Mouse (Mus musculus) A20 (cell line): ENCODE results near the gene Cbln1.

ENCODE experiments used
- DNase-seq: peaks from one replicate; pipeline ENCODE4 v3.0.0-alpha.2; 2011; ENCODE audit warnings: low read depth, low spot score

Cbln1 gene

GRCm38 (mm10) chr8:87472271-87473236 is at the start of gene Cbln1:
TSS of gene Cbln1 (minus strand) at chr8:87472609.
- DNase-seq, result no peak

DNA sequence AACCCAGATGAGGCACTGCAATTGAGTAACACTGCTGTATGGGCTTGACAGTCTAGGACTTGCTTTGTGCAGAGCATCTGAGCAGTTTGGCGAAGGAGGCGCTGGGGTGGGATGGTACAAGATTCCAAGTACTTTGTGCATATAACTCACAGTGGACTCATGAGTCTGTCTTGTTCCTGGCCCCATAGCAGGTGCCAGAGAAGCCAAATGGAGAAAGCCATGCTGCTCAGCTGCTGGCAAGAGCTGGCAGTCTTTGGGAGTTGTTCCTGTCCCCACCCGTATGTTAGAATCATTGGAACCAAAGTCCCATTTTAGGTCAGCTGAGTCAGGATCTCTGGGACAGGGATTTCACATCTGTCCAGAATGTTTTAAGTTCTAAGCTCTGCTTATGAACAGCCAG is 44.7 kb upstream of the Cbln1 start:
- no peak for DNase-seq

GRCm38 (mm10) chr8:87513796-87514195 is 41.4 kb upstream of the Cbln1 start:
- no peak for DNase-seq

DNA sequence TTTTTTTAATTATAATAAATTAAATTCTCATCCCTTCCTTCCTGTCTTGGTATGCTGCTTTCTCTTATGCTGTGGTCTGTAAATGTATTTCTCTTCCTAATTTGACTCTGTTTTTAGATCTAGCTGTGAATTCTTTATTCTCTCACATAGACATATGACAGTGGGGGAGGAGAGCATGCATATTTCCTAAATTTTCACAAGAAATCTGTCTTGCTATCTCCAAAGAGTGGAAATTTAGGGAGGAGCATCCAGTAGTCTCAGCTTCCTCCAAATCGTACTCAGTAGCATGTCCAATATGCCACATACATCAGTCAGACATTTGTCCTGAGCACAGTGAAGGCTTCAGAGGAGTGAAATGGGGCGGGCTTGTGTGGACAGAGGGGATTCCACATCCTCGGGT is 40.9 kb upstream of the Cbln1 start:
- no peak for DNase-seq

DNA sequence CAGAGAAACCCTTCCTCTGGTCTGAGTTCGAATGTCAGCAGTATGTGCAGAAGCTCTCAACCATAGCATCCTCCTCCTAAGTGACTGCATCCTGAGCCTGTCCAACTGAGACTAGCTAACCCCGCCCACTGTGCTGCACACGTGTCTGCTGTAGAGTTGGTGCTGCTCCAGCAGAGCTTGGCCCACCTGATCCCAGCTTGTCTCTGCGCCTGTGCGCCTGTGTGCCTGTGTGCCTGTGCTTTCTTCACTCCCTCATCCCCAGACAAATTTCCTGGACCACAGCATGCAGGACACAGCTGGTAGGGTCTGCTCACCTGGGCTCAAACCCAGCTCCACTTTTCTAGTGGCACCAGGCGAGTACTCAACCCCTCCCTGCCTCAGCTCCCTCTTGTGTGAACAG is 40.2 kb upstream of the Cbln1 start:
- no peak for DNase-seq

DNA sequence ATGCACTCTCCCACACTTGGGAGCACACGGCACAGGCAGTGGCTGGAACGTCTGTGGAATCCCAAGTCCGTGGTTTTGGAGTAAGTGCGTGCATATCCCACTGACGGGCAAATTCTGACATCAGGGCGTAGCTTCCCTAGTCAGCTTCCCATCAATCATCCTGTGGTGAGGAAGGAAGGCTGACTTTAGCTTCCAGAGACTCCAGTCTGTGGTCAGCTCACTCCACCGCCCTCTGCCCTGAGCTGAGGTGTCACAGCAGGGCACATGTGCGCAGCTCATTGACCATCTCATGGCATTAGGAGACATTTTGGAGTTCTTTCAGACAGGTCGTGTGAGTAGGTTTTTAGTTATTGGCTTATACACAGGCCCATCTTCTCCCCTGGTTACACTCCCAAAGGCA is 34.6 kb upstream of the Cbln1 start:
- DNase-seq, result no peak

GRCm38 (mm10) chr8:87504441-87504840 is 32.0 kb upstream of the Cbln1 start:
- no peak for DNase-seq

- DNase-seq, result no peak
Measured at GRCm38 (mm10) chr8:87502684-87503083, 30.3 kb upstream of the Cbln1 start.

GRCm38 (mm10) chr8:87497641-87498040 is 25.2 kb upstream of the Cbln1 start:
- DNase-seq, result no peak

DNA sequence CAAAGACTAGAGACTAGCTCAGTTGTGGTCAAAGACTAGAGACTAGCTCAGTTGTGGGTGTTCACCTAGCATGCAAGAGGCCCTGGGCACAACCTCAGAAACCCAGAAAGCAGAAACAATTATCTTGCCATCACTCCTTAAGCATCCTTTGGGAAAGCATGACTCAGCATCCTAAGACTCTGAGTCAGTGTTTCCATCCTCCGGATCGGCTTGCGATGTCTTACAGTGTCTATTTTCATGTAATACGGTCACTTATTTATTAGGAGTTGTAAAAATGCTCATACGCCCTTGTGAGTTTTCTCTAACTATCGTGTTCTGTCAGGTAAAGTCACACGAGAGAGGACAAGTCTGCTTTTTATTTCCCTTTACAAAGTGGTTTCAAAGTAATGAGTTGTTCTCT is 24.1 kb upstream of the Cbln1 start:
- DNase-seq, result no peak

DNA sequence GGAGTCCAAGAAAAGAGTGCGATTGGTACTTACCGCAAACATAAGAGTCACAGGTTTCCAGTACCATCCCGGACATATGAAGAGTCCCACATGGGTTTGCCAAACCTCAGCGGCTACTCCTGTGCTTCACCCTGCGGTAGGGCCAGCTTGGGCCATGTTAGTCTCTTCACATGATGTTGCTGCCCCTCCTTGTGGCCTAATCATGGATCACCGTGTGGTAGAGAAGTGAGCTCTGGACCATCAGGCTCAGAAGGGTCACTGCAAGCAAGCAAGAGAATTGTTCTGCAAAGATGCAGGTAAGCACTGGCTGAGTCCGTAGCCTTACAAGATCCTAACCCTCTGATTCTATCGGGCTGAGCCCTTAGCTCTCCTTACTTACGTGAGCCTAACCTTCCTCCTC is 22.5 kb upstream of the Cbln1 start:
- DNase-seq, result no peak

- DNase-seq, result no peak
Measured at GRCm38 (mm10) chr8:87489841-87490415, 17.5 kb upstream of the Cbln1 start.

DNA sequence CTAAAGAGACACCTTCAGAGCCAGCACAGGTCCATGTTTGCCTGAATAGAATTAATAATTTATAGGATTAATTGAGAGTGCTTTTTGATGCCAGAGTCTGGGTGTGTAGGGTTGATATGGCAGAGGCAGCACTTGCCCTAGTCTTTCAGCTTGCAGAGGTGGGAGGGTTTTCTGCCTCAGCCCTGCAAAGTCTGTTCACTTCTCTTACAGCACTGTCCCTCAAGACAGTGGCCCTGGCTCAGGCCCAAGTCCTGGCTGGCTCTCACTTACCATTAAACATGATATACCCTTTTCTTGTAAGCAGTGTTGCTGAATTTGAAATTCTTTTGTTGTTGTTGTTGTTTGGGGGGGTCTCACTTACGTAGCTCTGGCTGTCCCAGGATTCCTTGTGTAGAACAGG is 9.0 kb upstream of the Cbln1 start:
- DNase-seq, result no peak

DNA sequence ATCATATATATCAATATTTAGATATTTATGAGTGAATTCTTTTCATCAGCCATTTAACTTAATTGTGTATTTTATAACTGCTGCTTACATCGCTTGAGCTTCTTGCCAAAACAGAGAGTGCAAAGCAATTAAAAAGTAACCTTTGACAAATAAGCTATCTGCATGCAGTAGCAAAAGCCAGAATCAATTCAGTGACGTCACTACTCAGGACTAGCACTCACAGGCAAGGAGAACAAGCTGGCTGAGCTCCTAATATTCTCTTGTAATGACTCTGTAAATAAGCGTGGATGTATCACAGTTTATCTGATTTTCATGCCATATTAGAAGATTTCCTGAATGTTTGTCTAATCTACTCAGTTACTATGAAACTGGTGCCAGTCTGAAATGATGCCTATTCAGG is 5.8 kb upstream of the Cbln1 start:
- no peak for DNase-seq

- DNase-seq, result no peak
Measured at GRCm38 (mm10) chr8:87477102-87477645, 4.8 kb upstream of the Cbln1 start.

DNA sequence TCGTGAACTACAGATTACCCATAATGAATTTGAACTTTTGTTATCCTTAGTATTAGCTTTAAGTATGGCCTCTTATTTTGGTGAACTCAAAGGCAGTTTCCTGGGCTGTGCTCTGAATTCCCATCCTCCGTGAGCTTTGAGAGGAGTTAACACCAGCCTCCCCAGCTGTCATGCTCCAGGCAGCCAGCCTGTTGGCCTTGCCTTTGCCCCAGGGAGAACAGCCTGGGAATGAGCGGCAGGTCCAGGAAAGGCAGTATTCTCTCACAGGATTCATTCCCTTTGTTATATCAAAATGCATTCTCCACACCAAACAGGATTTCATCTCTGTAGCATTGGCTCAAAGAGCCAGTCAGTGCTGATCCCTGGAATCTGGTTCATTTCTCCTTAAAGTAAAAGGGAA is 3.1 kb upstream of the Cbln1 start:
- DNase-seq, result no peak

GRCm38 (mm10) chr8:87474379-87474778 is 2.0 kb upstream of the Cbln1 start:
- DNase-seq, result no peak

- DNase-seq, result no peak
Measured at GRCm38 (mm10) chr8:87473940-87474339, 1.5 kb upstream of the Cbln1 start.

GRCm38 (mm10) chr8:87473314-87473713 is 905 bp upstream of the Cbln1 start:
- no peak for DNase-seq

DNA sequence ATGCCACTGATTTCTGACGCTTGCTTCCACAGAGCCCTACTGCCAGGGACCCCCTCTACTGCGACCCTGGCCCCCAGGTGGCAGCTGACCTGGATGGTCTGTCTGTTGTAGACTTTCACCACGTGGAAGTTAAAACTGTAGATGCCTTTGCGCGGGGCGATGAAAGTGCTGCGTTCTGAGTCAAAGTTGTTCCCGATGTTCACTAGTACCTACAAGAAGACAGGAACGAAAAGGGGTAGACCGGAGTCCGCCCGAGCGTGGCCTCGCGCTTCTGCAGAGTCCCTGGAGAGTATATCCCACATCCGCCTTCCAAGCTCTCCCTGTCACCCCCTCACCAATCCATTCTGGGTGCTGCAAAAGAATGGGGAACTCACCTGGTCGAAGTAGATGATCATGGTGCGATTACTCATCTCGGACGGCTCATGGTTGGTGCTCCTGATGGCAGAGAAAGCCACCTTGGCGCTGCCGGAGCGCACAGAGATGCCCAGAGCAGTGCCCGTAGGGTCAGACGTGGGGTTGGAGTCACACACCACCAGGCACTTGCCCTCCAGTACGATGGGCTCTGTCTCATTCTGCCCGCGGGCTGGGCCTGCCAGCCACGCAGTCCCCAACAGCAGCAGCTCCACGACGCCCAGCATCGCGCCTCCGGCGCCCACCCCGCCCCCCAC is 672 bp downstream of the Cbln1 start:
- no peak for DNase-seq

DNA sequence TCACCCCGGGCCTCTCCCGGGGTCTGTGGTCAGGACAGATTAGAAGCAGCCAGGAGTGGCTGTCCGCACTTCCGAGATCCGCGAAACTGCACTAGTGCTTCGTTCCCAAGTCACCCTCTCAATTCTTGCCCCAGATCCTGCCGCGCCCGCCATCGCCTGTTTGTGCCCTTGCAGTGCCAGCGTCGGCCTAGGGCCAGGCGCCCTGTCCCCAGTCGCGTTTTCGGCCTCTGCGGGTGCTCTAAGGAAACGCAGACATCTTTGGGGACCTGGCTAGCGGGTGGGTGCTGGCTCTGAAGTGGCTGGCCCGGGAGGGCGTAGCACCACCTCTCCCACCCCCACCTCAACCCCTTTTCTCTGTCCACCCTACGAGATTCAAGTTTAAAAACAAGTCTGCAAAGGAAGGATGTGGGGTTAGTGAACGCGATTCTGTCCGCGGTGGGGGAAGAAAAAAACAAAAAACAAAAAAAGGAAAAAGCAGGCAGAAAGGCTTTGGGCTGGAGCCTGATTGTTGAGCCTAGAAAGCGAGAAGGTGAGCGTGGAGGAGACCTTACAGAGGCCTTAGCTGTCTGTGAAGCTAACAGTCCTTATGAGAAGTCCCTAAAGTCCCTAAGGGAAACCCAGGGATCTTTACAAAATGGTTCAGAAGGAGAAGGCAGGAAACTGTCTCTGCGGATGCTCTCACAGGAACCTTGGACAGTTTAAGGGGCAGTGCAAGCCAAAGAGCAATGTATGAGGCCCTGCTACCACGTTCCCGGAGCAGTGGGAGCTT is 1.4 kb downstream of the Cbln1 start:
- DNase-seq, result no peak
